17 mouse cellular contexts compared by ENCODE assay signal in the genomic region with DNA sequence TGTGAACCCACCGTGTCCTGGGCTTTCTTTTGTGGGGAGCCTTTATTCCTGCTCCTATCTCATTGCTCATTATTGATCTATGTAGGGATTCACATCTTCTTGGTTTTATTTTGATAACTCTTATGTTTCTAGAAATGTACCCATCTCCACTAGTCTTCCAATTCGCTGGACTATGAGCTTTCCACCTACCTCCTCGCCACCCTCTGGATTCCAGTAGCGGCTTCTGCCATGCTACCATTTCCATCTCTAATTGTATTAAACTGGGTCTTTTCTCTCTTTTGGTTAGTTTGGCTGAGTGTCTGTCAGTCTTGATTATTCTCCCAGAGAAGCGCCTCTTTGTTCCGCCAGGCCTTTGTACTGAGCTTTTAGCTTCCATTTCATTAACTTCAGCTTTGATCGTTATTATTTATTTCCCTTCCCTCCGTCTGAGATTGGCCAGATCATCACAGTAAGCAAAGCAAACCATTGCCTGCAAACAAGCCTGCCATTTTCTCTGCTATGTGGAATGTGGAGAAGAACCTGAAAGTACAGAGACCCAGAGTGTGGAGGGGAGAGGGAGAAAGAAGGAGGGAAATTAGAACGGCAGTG.
DNase-seq lines count a peak whose midpoint lies in the region; ATAC-seq and TF ChIP-seq lines count a peak whose summit lies in the region.
"Had no signal": no experiment of that assay in that cellular context is flagged by ENCODE, and none has a peak within 500 bp of the region (broad histone marks: within the 10 kb centered on the region; RNA-seq: fewer than 3 reads in every experiment).

No protein-coding gene starts in this region.

- TF ChIP-seq POLR2A in brain, embryonic 14.5 days (IDR thresholded peaks at IDR 0.05; ENCODE audit: borderline replicate concordance, extremely low read depth, insufficient read depth, insufficient read length, poor library complexity, severe bottlenecking): no peak

- 19% methylated on average over 9 of the region's 9 CpGs for WGBS in forebrain, embryonic 11.5 days
- 16% methylated on average over 9 of the region's 9 CpGs for WGBS in forebrain, postnatal 0 days
- 40% methylated on average over 9 of the region's 9 CpGs for WGBS in hindbrain, embryonic 11.5 days
- WGBS in midbrain, embryonic 13.5 days: 12% methylated on average over 9 of the region's 9 CpGs

- no peak overlapping the region for H3K9ac ChIP-seq in forebrain, embryonic 11.5 days (ENCODE audit: low read length)
- H3K9ac ChIP-seq in forebrain, postnatal 0 days: no peak overlapping the region
- no peak overlapping the region for H3K9ac ChIP-seq in hindbrain, embryonic 11.5 days (ENCODE audit: low read depth, low read length)
- H3K9ac ChIP-seq in midbrain, embryonic 13.5 days (replicated peaks): no peak overlapping the region
- H3K9ac ChIP-seq: lung, embryonic 14.5 days had no signal

- no peak overlapping the region for H3K27ac ChIP-seq in forebrain, embryonic 11.5 days (ENCODE audit: low read depth, low read length)
- H3K27ac ChIP-seq in forebrain, postnatal 0 days (ENCODE audit: low read depth, low read length): no peak overlapping the region
- peak overlapping the region; percentile 60; the same call in 1 of the 2 replicates for H3K27ac ChIP-seq in hindbrain, embryonic 11.5 days (ENCODE audit: low read depth, low read length)
- H3K27ac ChIP-seq in midbrain, embryonic 13.5 days: peak overlapping the region; percentile 48
- H3K27ac ChIP-seq: gastrocnemius, adult 2 months; macrophage had no signal

- no peak for ATAC-seq in forebrain, embryonic 11.5 days (replicated peaks; ENCODE audit: low FRiP score)
- no peak for ATAC-seq in forebrain, postnatal 0 days
- ATAC-seq in hindbrain, embryonic 11.5 days (ENCODE audit: low FRiP score): no peak; the same call in 1 of the 2 replicates
- ATAC-seq in midbrain, embryonic 13.5 days: 0 out of 2 replicates have a peak, but pooled peaks have one; percentile 38
- ATAC-seq: intestine, embryonic 16.5 days had no signal

- peaks cover 7% of the 10 kb centered on the region; the same call in 1 of the 2 replicates for H3K4me1 ChIP-seq in forebrain, embryonic 11.5 days (replicated peaks; ENCODE audit: control insufficient read depth, insufficient read depth, low read length)
- peaks cover 11% of the 10 kb centered on the region for H3K4me1 ChIP-seq in forebrain, postnatal 0 days (ENCODE audit: insufficient read depth)
- no peaks in the 10 kb centered on the region for H3K4me1 ChIP-seq in hindbrain, embryonic 11.5 days (replicated peaks; ENCODE audit: control insufficient read depth, insufficient read depth, low read length)
- peaks cover 44% of the 10 kb centered on the region for H3K4me1 ChIP-seq in midbrain, embryonic 13.5 days (replicated peaks)

- peak; percentile 47 for DNase-seq in forebrain, embryonic 11.5 days (ENCODE audit: low spot score)
- DNase-seq in forebrain, postnatal 0 days: no peak
- DNase-seq in brain, embryonic 14.5 days (ENCODE audit: low read depth): peak; percentile 81
- DNase-seq in hindbrain, embryonic 11.5 days (ENCODE audit: low spot score): peak; percentile 43
- no peak for DNase-seq in urinary bladder, adult 18-20 months (ENCODE audit: low spot score in 2 of 2)
- DNase-seq in kidney, adult 8-10 months: no peak
- no peak for DNase-seq in right cerebral cortex, postnatal 4 days
- DNase-seq: cerebellum, adult 2 months; gastrocnemius, adult 2 months; heart, postnatal 10 days; kidney, postnatal 14 days; lung, embryonic 14.5 days had no signal

- no peaks in the 10 kb centered on the region for H3K9me3 ChIP-seq in forebrain, embryonic 11.5 days (ENCODE audit: control insufficient read depth, low read length)
- no peaks in the 10 kb centered on the region for H3K9me3 ChIP-seq in forebrain, postnatal 0 days (ENCODE audit: low read length)
- H3K9me3 ChIP-seq in hindbrain, embryonic 11.5 days (ENCODE audit: control insufficient read depth, low read length): no peaks in the 10 kb centered on the region
- no peaks in the 10 kb centered on the region for H3K9me3 ChIP-seq in midbrain, embryonic 13.5 days

- no peak overlapping the region for H3K4me2 ChIP-seq in forebrain, embryonic 11.5 days (ENCODE audit: low read depth, low read length, severe bottlenecking)
- no peak overlapping the region for H3K4me2 ChIP-seq in forebrain, postnatal 0 days (ENCODE audit: low read depth)
- H3K4me2 ChIP-seq in hindbrain, embryonic 11.5 days (replicated peaks; ENCODE audit: low read depth, low read length): no peak overlapping the region
- no peak overlapping the region for H3K4me2 ChIP-seq in midbrain, embryonic 13.5 days (replicated peaks)
- H3K4me2 ChIP-seq: liver, embryonic 11.5 days; lung, embryonic 14.5 days had no signal

- H3K27me3 ChIP-seq in forebrain, embryonic 11.5 days (ENCODE audit: control insufficient read depth, insufficient read depth, low read length): no peaks in the 10 kb centered on the region
- no peaks in the 10 kb centered on the region for H3K27me3 ChIP-seq in forebrain, postnatal 0 days (ENCODE audit: insufficient read depth, low read length)
- no peaks in the 10 kb centered on the region for H3K27me3 ChIP-seq in hindbrain, embryonic 11.5 days (ENCODE audit: control insufficient read depth, insufficient read depth, low read length)
- no peaks in the 10 kb centered on the region for H3K27me3 ChIP-seq in midbrain, embryonic 13.5 days

- TF ChIP-seq CTCF in forebrain, postnatal 0 days (IDR thresholded peaks at IDR 0.05; ENCODE audit: low read depth): no peak
- no peak for TF ChIP-seq CTCF in brain, embryonic 14.5 days (IDR thresholded peaks at IDR 0.05; ENCODE audit: borderline replicate concordance, extremely low read depth, insufficient read depth, insufficient read length)

- H3K4me3 ChIP-seq in forebrain, embryonic 11.5 days (ENCODE audit: low read depth, low read length): no peak overlapping the region
- no peak overlapping the region for H3K4me3 ChIP-seq in forebrain, postnatal 0 days (ENCODE audit: low read depth, low read length)
- no peak overlapping the region for H3K4me3 ChIP-seq in hindbrain, embryonic 11.5 days (ENCODE audit: low read depth, low read length)
- no peak overlapping the region for H3K4me3 ChIP-seq in midbrain, embryonic 13.5 days (replicated peaks)
- H3K4me3 ChIP-seq: gastrocnemius, adult 2 months; myocyte had no signal

- H3K36me3 ChIP-seq in forebrain, embryonic 11.5 days (ENCODE audit: control insufficient read depth, insufficient read depth, low read length): no peaks in the 10 kb centered on the region
- H3K36me3 ChIP-seq in forebrain, postnatal 0 days (ENCODE audit: insufficient read depth): no peaks in the 10 kb centered on the region
- no peaks in the 10 kb centered on the region for H3K36me3 ChIP-seq in hindbrain, embryonic 11.5 days (ENCODE audit: control insufficient read depth, insufficient read depth, low read length)
- no peaks in the 10 kb centered on the region for H3K36me3 ChIP-seq in midbrain, embryonic 13.5 days

Comparison
In these comparisons a context has a peak if more than half of its experiments do, and no peak if none do; other contexts are left out.
1. DNase-seq: peak in forebrain, embryonic 11.5 days (single experiment), brain, embryonic 14.5 days (single experiment) and hindbrain, embryonic 11.5 days (single experiment); none in forebrain, postnatal 0 days (single experiment), urinary bladder, adult 18-20 months (0 of 2), kidney, adult 8-10 months (0 of 2) and right cerebral cortex, postnatal 4 days (single experiment).
2. H3K27ac ChIP-seq: peak in hindbrain, embryonic 11.5 days (single experiment) and midbrain, embryonic 13.5 days (single experiment); none in forebrain, embryonic 11.5 days (single experiment) and forebrain, postnatal 0 days (single experiment).